Mouse (Mus musculus): ENCODE data around the gene Fam166a.
A peak's percentile ranks its signal among the peaks of the same experiment; 100 is the strongest.

Gene Fam166a

DNA sequence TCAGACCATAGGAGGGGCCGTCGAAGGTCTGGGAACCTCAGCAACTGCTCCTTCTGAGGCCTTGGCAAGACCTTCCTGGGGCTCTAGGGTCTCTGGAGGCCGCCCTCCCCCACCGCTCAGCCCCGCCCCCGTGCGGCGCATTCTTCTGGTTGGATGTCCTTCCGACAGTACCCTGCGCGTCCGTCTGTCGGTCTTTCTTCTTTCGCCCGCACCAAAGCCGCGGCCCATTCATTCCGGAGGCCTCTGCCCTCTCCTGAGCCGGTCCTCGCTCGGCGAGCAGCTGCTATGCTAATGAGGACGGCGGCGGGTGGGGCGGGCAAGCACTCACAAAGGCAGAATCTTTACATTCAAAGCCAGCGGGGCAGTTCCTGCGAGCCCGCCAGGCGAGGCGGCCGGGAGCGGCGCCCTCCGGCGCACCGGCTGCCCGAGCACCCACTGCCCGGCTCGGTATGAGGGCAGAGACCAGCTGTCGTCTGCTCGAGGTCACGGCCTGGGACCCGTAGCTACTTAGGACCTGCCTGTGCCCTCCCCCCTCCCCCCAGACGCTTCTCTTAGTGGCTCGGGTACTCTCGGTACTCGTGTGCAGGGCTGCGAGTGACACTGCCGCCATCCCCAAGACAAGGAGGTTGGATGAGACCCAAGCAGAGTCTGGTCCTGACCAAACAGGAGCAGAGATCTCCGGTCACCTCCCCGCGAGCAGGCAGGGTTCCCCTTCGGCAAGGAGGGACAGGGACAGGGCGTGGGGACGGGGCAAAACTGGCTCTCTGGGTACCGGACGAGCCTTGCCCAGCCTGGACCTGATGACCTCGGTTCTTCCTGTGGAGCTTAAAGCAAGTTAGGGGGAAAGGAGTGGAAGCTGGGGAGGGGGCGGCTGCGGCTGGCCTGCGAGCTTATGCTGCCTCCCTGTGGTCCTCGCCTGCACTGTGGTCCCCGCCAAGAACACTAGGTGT is 32.6 kb upstream of the Fam166a start:
- DNase-seq, result peak; percentile 96

DNA sequence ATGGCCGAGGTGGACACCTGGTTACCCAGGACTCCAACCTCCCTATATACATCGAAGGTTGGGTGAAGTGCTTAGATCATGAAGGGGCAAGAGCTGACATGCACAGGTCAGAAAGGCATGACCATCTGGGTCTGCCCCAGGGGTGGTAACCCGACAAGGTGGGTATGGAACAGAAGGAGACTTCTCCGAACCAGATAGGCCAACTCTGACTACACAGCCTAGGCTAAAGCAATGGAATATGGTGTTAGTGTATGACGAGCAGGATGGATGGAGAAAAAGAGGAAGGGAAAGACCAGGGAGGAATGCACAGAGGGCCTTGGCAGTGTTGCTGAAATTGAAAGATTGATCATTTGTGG is 32.0 kb upstream of the Fam166a start:
- no peak for DNase-seq

DNA sequence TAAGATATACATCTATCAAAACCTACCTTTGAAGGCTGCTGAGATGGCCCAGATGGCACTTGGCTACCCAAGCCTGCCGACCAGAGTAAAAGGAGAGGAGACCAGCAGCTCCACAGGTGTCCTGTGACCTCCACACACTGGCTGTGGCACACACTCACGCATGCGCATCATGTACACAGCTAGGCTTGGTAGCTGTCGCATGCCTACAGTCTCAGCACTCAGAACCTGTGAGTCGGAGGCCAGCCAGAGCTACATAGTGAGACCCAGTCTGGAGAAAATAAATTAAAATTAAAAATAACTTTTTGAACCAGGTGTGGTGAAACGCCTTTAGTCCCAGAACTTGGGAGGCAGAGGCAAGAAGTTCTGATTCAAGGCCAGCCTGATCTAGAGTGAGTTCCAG is 30.7 kb upstream of the Fam166a start:
- DNase-seq, result no peak

DNA sequence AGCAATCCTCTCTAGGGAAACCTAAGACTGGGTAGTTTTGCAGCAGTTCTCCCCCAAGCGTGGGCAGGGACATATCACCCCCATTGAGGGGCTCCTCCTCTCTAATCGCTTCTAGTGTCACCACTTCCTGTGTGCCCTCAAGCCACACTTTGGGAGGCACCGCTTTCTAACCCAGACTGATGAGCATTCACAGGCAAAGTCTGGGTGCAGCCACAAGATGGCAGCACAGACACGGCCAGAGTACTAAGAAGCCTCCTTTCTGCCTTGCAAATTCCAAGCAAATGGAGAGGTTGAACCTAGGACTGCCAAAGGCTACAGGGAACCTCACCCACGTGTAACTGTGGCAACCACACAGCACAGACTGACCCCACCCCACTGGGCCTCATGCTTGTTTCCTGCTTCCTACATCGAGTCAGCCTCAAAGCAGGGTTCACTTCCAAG is 25.2 kb upstream of the Fam166a start:
- peak; percentile 92 for DNase-seq

DNA sequence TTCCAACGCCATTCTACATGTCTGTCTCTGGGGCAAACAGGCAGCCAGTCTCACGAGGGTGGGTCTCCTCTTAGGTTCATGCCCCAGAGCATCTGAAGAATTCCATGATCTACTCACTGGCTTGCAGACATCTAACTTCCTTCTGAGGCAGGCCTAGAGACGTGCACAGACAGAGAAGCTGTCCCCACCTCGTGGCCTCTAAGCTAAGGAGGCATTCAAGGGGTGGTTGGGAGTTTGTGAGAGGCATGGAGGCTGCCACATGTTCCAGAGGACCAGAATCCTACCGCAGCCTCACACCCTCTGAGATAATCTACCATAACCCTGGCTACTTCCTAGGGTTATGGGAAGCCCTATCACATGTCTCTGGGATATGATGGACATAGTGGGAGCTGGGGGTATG is 24.5 kb upstream of the Fam166a start:
- no peak for DNase-seq

DNA sequence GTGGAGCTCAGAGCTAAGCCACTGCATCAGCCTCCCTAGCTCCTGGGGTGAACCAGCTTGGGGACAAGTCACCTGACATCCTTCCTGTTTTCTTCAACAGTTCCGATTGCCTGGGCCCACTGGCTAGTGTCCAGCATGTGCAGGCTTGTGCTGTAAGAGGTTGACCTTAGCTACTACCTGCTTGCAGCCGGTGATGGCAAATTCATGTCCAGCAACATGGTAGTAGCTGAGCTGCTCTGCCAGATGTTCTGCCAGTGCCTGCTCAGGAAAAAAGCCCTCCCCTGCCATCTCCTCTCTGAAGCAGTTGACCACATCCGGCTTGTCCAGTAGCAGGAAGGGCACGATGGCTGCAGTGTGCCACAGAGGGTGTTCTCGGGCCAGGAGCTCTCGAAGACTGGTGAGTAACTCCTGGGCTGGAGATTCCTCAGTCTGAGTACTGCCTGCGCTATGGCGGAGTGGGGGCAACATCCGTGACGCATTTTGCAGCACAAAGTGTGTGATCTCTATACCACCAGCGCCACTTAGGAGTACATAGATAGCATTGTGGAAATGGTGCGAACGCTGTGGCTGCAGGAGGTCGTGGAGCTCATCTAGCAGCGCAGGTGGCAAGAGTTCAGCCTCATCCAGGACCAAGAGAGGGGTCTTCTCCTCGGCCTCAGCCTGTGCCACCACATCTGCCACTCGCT is 23.9 kb upstream of the Fam166a start:
- no peak for DNase-seq

DNA sequence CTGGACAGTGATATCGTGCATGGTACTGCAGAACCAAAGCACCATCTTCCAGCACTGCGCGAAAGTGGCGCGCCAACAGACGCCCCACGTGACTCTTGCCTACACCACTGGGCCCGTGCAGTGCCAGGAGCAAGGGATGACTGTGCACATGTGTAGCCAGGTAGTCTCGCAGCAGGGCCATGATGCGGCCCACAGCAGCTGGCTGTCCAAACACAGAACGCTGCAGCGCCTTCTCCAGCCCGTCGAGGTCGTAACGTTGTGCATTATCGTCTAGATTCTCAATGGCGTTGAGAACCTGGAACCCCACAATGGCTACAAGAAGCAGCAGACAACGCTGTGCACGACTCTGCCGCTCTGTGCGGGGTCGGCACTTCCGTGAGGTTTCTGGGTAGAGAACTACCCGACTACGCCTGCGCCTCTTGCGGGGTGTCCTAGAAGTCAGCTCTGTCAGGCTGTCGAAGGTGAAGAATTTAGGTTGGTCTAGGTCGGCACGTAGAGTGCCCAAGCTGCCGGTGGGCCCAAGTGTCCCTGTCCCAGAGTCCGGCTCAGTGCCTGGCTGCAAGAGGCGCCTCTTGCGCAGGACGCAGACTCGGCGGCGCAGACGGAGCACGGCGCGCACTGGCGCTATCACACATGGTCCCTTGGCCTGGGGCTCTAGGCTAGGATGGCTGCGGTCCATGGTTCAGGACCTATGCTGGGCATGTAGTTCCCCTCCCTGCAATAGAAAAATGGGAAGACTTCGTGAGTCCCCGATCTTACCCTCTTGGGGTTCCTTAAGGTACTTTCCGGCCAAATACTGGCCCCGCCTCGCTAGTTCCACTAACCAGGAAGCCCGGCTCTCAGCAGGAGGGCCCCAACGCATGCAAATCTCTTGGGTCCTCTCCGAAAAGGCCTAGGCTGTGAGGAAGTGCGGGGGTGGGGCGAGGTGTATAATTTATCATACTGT is 23.1 kb upstream of the Fam166a start:
- DNase-seq, result no peak

DNA sequence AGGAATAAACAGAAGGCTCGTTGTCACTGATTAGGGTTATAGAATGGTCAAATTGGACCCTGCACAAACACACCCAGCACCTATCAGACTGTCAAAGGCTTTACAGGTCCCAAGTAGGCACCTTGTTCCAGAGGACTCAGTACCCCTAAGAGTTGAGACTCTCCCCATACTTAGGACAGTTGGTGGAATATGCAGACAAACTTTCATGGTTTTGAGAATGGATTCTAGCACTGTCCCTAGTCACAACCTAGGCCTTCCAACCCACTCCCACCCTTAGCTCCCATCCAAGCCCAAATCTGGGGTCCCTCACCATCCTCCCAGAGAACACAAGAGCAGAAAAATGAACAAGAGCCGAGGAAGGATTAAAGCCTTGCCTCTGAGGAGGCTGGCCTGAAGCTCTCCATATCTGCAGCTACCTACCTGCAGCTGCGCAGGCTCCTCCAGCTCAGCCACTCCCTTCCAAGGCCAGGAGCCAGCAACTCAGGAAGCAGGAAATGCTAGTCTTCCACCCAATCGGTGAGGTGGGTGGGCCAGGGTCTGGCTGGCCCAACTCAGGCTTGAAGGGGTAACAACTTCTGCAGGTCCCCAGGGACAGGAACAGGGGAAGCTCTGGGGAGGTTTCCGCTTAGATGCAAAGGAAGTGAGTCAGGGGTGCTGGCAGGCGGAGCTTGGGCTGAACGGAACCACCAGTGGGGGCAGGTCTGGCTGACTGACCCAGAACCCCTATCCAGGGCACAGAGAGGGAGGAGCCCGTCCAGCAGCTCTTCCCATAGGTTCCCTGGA is 22.2 kb upstream of the Fam166a start, which contains the start of gene Tor4a:
TSS of gene Tor4a (minus strand) at position 715 of the 783 bp plus-strand sequence.
- peak; percentile 22 for DNase-seq

DNA sequence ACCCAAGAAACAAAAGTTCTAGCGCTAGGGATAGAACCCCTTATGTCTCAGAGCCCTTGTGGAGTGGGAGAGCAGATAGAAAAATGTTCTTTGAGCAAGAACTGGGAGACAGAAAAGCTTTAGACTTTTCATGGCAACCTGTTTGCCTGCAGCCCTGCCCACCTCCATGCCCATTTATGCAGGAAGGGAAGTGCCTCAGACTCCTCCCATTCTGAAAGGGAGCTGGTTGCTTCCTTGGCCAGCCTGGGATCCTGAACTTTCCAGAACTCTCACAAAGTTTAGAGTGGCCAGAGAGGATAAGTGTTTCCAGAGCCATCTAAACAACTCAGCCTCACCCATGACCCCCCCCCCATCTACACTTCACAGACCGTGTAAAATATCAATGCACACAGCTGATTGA is 21.4 kb upstream of the Fam166a start:
- no peak for DNase-seq

DNA sequence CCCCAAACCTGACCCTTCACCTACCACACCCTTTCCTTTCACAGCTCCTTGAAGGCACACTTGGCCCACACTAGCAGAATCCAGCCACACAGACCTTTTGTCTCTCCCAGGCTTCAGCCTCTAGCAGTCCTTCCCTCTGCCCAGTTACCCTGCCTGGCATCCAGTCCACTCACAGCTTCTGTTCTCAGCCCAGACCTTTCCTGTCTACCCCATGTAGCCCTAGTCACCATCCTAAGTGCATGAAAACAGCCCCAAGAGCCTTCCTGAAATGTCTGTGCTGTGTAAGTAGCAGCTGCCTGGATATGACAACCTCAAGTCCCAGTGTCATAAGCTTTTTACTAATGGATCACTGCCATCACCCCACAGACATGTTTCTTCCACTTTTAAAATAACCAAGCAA is 20.6 kb upstream of the Fam166a start:
- DNase-seq, result no peak

DNA sequence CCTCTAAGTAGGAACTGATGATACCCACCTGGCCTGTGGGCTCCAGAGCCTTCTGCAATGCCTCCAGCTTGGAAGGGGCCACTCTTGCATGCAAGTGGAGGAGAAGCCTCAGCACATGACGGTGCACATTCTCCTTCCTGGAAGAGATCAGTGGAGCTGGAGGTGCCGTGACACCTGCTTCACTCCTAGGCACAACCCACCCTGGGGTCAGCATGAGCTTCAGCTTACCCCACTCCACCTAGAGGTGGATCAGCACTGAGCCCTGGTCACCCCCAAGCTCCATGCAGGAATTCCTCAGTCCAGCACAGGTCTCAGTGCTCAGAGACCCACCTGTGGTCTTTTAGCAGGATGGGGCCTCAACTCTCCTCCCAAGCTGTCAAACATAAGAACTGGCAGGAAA is 17.9 kb upstream of the Fam166a start:
- DNase-seq, result no peak

DNA sequence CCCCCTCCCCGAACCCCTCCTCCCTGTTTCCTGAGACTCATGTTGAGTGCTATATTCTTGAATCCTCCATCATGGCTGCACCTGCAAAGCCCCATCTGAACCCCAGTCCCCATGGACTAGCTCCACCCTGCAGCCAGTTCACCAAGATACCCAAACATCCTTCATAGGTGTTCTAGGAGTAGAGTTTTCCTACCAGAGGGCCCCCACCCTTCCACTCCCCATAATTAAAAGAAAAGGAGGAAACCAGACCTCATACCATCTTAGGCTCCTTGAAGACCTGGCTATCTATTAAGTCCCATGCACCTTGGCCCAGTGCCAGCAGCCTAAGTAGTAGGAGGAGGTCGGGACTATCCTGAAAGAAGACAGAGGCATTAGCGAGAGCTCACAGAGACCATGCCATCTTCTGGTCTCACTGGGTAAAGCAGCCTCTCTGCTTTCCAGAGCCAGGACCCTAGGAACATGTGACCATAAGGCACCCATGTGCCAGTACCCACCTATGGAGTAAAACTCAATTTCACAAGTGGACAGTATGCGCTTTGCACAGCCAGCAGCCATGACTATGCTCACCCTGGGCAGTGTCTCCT is 14.8 kb upstream of the Fam166a start:
- peak; percentile 46 for DNase-seq

DNA sequence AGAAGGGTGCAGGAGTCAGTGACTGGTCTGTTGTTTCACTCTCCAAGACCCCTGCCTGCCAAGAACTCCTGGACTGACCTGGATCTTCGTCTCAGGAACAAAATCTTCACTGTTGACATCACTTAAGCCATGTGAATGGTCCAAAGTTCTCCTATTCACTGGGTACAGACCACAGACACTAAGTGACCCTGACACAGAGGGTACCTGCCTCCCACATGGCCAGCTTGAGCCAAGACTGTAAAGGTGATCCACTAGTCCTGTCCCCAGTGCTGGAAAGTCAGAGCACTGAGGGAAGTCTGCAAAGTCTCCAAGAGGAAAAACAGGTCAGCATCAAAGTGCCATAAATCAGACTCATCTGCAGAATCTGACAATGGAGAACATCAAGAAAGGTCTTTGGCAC is 11.0 kb upstream of the Fam166a start:
- DNase-seq, result no peak

DNA sequence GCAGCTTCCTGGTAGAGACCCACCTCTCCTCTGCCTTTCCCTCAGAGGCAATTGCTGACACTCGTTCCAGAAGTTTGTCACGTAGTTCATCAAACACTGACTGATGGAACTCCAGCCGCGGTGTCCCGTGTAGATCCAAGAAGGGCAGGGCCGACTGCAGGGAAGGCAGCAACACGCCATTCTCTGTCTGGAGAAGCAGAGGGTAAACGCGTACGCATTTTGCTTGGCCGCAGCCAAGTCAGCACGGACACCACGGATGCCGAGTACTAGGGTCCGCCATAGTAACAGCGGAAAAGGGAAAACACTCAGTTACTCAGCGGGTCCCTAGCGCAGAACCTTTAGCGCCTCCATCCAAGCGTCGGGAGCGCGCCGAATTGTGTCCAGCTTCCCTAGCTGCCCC is 7.9 kb upstream of the Fam166a start:
- DNase-seq, result no peak

DNA sequence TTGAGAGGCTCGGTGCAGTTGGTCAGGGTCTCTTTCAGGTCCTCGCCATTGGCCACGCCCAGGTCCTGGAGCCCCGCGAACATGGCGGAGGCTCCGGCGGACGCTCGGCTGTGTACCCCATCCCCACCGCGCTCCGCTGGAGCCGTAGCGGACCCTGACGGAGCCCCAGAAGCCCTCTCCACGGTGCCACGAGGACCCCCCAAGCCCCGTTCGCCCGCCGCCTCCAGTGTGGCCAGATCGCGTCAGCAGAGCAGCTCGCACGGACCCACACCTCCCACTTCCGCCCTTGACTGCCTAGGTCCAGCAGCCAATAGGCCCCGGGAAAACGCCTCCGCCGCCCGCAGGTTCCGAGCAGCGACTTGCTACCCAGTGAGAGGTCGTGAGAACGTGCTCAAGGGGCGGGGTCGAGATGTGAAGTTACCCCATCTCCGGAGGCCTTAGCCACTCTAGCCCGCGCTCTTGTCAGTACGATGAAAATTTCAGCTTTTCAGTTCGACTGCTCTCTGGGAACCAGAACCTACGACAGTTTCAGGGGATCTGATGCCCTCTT is 7.3 kb upstream of the Fam166a start, which contains the start of gene Nelfb:
TSS of gene Nelfb (minus strand) at position 369 of the 550 bp plus-strand sequence.
- peak; percentile 94 for DNase-seq

DNA sequence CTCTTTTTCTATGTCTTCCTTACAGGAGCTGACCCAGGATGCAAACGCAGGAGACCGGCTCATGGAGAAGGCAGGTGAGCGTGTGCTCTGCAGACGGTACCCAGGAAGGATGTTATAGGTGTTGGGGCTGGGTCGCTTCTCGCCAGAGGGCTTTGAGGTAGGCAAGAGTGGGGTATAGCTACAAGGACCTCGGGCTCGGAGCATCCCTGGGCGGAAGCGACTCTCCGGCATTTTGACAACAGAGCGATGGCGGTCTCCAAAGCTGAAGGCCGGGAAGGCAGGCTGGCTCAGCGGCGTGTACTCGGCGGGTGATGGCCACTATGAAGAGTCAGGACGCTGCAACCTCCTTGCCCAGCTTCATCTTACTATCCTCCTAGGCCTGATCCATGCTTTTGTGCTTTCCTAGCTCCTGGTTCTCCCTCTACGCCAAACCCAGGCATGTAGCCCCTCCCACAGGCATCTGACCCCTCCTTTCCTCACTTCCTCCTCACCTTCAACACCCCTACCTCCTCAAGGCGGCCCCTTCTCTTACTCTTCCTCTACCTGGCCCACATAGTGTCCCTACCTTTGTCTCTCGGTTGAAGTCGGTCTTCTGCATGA is 5.2 kb upstream of the Fam166a start:
- DNase-seq, result no peak

DNA sequence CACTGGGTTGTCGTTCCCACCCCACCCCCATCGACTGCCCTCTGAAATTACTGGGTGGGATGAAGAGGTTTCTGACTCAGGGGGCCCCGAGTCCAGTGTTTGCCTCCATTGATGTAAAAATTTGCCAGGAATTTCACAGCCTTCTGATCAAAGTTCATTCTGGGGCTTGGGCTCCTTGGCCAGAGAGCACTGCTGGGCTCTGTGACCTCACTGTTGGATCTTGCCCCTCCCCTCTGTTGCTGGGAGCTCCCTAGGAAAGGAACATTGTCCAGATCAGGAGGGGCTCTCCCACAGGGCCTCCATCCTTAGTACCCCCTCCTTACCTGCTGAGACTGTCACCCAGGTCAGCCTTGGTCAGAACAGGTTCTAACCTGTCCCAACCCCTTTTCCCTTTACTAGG is 4.1 kb upstream of the Fam166a start, which contains the start of gene Stpg3:
TSS of gene Stpg3 (minus strand) at position 194 of the 400 bp plus-strand sequence.
- DNase-seq, result no peak

DNA sequence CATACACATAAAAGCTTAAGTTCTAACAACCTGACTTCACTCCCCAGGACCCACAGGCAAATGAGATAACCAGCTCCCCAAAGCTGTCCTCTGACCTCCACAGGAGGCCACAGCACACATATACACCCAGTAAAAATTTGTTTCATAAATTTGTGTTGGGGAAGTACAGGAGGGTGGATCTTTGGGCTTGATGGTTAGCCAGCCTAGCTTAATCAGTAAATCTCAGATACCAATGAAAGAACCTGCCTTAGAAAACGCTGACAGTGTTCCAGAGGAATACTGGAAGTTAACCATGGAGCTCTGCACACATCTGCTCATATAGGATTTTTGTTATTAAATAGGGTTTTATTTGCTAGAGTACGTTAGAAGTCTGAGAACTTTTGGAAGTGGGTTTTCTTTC is 879 bp upstream of the Fam166a start:
- DNase-seq, result no peak

DNA sequence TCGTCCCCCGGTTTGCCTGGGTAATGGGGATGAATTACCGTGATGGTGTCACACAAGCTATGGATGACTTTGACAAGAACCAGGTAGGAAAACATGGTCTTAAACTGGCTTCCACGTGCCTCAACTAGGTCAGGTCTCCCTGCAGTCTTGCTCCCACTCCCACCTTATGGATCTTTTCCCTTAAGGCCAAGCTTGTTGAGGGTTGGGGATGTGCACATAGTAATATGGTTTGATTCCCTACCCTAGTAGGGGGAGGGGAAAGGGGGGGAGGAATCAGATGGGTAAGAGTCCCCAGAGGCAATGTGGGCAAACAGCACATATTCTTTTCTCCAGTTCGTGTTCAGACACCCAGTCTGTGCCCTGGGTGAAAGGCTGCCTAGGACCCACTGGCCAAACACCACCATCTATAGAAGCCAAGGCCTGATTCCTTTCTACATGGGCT is 2.8 kb downstream of the Fam166a start:
- DNase-seq, result no peak

DNA sequence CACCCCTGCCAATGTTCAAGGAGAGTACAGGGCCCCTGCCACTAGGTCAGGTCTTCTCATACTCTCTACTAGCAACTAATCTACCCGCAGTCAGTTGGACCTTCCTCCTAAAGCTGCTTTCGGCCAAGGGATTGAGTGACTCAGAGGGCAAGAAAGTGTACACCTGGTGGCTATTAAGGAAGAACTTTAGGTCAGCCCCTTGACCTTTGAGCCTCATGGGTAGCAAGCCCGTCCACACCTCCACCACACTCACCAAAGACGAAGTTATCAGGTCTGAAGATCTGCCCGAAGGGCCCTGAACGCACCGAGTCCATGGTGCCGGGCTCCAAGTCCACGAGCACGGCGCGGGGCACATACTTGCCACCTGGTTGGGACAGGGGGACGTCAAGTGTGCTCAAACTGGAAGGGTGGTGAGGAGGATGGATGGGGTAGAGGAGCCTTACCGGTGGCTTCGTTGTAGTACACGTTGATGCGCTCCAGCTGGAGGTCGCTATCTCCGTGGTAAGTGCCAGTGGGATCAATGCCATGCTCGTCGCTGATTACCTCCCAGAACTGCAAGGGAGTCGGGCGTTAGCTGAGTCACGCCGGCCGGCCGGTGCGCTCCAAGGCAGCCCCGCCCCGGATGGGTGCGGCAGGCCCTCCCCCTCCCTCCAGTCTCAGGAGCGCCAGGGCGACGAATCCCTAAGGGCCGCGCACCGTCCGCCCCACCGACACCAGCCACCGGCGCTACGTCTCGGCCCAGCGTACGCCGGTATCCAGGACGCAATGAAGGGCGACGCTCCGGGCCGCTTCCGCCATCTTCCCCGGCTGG is 5.3 kb downstream of the Fam166a start:
- no peak for DNase-seq

Measured in retina, postnatal 1 day (tissue).